Mouse (Mus musculus) CD8-positive naive resting alpha-beta T cell, adult 57 days (primary cell): ENCODE data around the gene Pih1h3b. TPM values are rescaled to one million over a fixed set of nuclear protein-coding genes. Genes with fewer than 3 reads are reported as not detected.

ENCODE experiments used
- total RNA-seq: library from RNA; stranded (reverse); gene quantifications from one replicate; pipeline ENCODE4 v1.2.4, GENCODE M21; 2023

Pih1h3b gene
- total RNA-seq, result not detected

GRCm38 (mm10) chrX:140062135-140062975 is at the start of gene Pih1h3b, which contains the start of gene Nup62cl:
Pih1h3b (plus strand) TSS chrX:140062879.
Nup62cl (minus strand) TSS chrX:140062712.

Other genes starting within 250 kb of the Pih1h3b start
- not detected for gene Morc4, start 191.2 kb upstream of the Pih1h3b start, total RNA-seq
- 28.9 TPM for gene Rbm41, start 64.3 kb upstream of the Pih1h3b start, total RNA-seq
- not detected for gene Nup62cl, start 167 bp upstream of the Pih1h3b start, total RNA-seq